Mouse (Mus musculus) MEL (cell line): ENCODE results near the gene Ncln.

Experiments
- CHD1 ChIP-seq: IDR thresholded peaks from 2 replicates; pipeline ENCODE4 v1.6.1; 2012; ENCODE audit warnings: low read depth, mild to moderate bottlenecking, inconsistent platforms, low read length, improper control_type of control experiment
- CTCF ChIP-seq, 3 experiments: IDR thresholded peaks in 2 of 3; conservative IDR thresholded peaks in 1 of 3; 2 replicates each; pipeline ENCODE4 v1.5.1; 2011 to 2012; ENCODE audit warnings: low read length in 3 of 3, low read depth in 2 of 3, mild to moderate bottlenecking in 2 of 3, improper control_type of control experiment in 1 of 3, inconsistent platforms in 1 of 3, mixed read lengths in 1 of 3, moderate library complexity in 1 of 3; ENCODE audit not compliant: control insufficient read depth in 1 of 3, insufficient read depth in 1 of 3, poor library complexity in 1 of 3, severe bottlenecking in 1 of 3
- GATA1 ChIP-seq: IDR thresholded peaks from 2 replicates; pipeline ENCODE4 v1.6.1; 2011; ENCODE audit warnings: low read depth, low read length, improper control_type of control experiment
- KAT2A ChIP-seq: conservative IDR thresholded peaks from 2 replicates; pipeline ENCODE4 v1.6.1; 2012; ENCODE audit warnings: low read depth, low read length, improper control_type of control experiment, inconsistent platforms
- MEF2A ChIP-seq: IDR thresholded peaks from 2 replicates; pipeline ENCODE4 v1.6.1; 2014; ENCODE audit warnings: low read depth, mild to moderate bottlenecking, inconsistent platforms, low read length, improper control_type of control experiment; ENCODE audit not compliant: poor library complexity, insufficient replicate concordance, severe bottlenecking; ENCODE audit errors: extremely low read depth
- POLR2A ChIP-seq, 2 experiments: IDR thresholded peaks; 2 replicates each; pipeline ENCODE4 v1.6.1; 2011 to 2012; ENCODE audit warnings: low read length in 2 of 2, mild to moderate bottlenecking in 2 of 2, control low read depth in 1 of 2, improper control_type of control experiment in 1 of 2, low read depth in 1 of 2, moderate library complexity in 1 of 2; ENCODE audit not compliant: control insufficient read depth in 1 of 2, insufficient read depth in 1 of 2, poor library complexity in 1 of 2
- SIN3A ChIP-seq: IDR thresholded peaks from 2 replicates; pipeline ENCODE4 v1.6.1; 2012; ENCODE audit warnings: low read length, improper control_type of control experiment, inconsistent platforms
- TBP ChIP-seq: IDR thresholded peaks from 2 replicates; pipeline ENCODE4 v1.8.0; 2011; ENCODE audit warnings: low read depth, low read length, improper control_type of control experiment
- TCF12 ChIP-seq: IDR thresholded peaks from 2 replicates; pipeline ENCODE4 v1.6.1; 2014; ENCODE audit warnings: low read depth, mild to moderate bottlenecking, inconsistent platforms, low read length, improper control_type of control experiment, moderate library complexity
- USF2 ChIP-seq, 2 experiments: IDR thresholded peaks; 2 replicates each; pipeline ENCODE4 v1.6.1; 2011 to 2012; ENCODE audit warnings: improper control_type of control experiment in 2 of 2, low read length in 2 of 2, borderline replicate concordance in 1 of 2, inconsistent platforms in 1 of 2, low read depth in 1 of 2, mild to moderate bottlenecking in 1 of 2; ENCODE audit not compliant: insufficient read depth in 1 of 2
- ZNF384 ChIP-seq: IDR thresholded peaks from 2 replicates; pipeline ENCODE4 v1.6.1; 2012; ENCODE audit warnings: low read depth, mild to moderate bottlenecking, inconsistent platforms, low read length, improper control_type of control experiment

DNA sequence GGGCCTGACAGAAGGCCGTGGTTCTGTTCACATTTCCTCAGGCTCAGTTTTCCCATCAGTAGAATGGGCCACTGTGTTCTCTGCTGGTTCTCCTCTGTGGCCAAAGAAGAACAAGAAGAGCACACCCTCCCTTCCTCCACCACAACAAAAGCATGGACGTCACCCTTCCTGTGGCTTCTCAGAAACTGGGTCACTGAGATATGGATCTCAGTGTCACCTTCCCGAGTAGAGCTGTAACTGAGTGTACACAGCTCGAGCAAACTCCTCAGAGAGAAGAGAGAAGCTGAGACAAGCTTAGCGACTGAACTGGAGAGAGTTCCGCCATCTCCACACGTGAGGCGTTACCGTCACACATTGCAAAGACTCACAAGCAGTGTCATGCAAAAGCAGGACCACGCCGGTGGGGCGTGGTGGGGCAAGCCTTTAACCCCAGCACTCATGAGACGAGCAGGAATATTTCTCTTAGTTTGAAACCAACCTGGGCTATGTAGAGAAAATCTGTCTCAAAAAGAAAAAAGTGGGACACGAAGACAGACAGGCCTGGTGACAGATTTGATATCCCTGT, 14.1 kb upstream of the Ncln start:
- TF ChIP-seq TBP (no peak), POLR2A (IDR thresholded peaks at IDR 0.05; ENCODE audit: control insufficient read depth in 1 of 2, insufficient read depth in 1 of 2, low read depth in 1 of 2, low read length in 2 of 2, poor library complexity in 1 of 2) (no peak), CTCF (IDR thresholded peaks at IDR 0.05 in 2 of 3, conservative IDR thresholded peaks at IDR 0.05 in 1 of 3; ENCODE audit: control insufficient read depth in 1 of 3, insufficient read depth in 1 of 3, low read depth in 2 of 3, low read length in 3 of 3, poor library complexity in 1 of 3, severe bottlenecking in 1 of 3) (no peak), ZNF384 (no peak), MEF2A (no peak), SIN3A (no peak), CHD1 (no peak), TCF12 (no peak), KAT2A (no peak), USF2 (IDR thresholded peaks at IDR 0.05; ENCODE audit: borderline replicate concordance in 1 of 2, insufficient read depth in 1 of 2, low read depth in 1 of 2, low read length in 2 of 2) (no peak), GATA1 (no peak)
